Mouse (Mus musculus) thymus, postnatal 4 days (tissue): ENCODE data around the gene Smgc.
"Not testable (repeated sequence)": the region's sequence is repeated elsewhere in the genome, so short reads cannot be mapped to it uniquely, and the experiment has no call there.

Source experiments
- DNase-seq: peaks from one replicate; pipeline ENCODE4 v3.0.0; 2021

Smgc gene

GRCm38 (mm10) chr15:91837965-91838364 lies at the start of gene Smgc:
Smgc (plus strand) TSS chr15:91838265.
- DNase-seq: no peak

GRCm38 (mm10) chr15:91788338-91788737 lies 49.7 kb upstream of the Smgc start:
- no peak for DNase-seq

GRCm38 (mm10) chr15:91806463-91806862 lies 31.6 kb upstream of the Smgc start:
- no peak for DNase-seq

- DNase-seq: no peak
Measured at GRCm38 (mm10) chr15:91835319-91835718, 2.7 kb upstream of the Smgc start.

GRCm38 (mm10) chr15:91864130-91864529 lies 26.1 kb downstream of the Smgc start:
- not testable (repeated sequence) for DNase-seq

- peak; percentile 37 for DNase-seq
Measured at GRCm38 (mm10) chr15:91900245-91900644, 62.2 kb downstream of the Smgc start.

- peak; percentile 33 for DNase-seq
Measured at GRCm38 (mm10) chr15:91907046-91907445, 69.0 kb downstream of the Smgc start.
